Mouse (Mus musculus) c-Kit-positive CD71-positive TER-119-negative erythroid progenitor cells, embryonic 14.5 days (primary cell): ENCODE measurements at regions not wholly inside any gene's neighbourhood (a gene's known extent, or its start where the extent isn't known, plus 50 kb on each side); places are given as distances from the start of the nearest gene placed in this dataset.
"Not testable (repeated sequence)": the region's sequence is repeated elsewhere in the genome, so short reads cannot be mapped to it uniquely, and the experiment has no call there.

Experiments
- DNase-seq: peaks from one replicate; pipeline ENCODE4 v3.0.0-alpha.2; 2013; ENCODE audit warnings: low read depth

DNA sequence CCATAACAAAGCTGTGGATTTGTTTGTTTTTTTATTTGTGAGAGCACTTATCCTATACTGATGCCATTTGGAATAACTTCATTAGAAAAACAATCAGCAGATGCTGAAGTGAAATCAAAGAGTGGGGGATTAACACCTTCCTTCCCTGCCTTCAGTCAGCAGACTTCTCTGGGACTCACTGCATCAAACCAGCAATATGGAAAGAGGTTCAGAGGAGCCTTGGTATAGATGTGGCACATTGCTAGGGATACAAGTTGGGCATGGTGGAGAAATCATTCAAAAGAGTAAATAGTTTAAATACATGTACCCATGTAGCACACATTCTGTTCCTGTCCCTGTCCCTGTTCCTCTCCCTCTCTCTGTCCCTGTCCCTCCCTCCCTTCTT is 364.0 kb upstream of the Rgs18 start:
- no peak for DNase-seq

DNA sequence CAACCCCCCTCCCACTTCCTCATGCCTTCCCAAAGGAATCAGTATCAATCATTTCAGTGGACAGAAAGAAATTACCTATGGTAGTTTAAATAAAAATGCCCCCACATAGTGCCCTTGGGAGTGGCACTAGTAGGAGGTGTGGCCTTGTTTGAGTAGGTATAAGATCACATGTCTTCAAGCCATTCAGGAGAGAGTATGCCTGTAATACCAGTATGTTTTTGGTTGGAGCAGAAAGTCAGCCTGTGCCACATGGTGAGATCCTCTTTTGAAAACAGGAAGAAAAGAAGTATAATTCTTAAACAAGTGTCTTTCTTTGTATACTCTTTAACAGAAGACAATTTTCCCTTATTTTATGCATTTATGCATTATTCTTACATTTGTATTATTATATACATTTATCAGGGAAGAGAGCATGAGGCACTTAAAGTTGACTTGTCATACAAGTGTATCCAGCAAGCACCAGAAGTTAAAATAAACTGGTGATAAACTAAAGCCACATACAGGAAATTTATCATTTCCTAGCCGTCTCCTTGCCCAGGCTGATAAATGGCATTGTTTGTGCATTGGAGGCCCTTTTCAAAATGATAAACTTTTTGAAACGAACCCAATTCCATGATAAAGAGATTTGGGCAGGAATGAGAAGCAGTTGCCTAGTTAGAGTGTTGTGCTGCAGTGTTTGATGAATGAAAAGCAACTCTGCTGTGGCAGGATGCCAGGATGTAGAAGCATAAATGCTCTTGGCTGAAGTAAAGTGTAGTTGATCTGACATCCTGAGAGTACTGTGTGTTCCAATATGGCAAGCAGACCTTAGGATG is 363.4 kb upstream of the Rgs18 start:
- peak; percentile 6 for DNase-seq

DNA sequence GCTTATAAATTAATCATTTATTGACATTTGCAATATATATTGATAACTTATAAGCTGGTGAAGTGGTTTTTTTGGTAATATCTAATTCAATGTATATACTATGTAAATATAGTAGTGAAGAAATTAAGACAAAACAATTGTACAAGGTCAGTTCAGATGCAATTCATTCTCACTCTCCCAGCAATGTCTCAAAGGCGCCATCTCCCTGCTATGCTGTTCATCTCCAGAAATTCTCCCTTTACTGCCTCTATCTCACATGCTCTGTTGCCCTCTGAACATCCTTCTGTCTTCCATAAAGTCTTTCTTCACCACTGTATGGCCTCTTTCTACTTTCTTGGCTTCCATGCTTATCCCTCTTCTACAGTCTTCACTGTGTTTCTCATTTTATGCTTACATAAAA is 355.8 kb upstream of the Rgs18 start:
- no peak for DNase-seq

DNA sequence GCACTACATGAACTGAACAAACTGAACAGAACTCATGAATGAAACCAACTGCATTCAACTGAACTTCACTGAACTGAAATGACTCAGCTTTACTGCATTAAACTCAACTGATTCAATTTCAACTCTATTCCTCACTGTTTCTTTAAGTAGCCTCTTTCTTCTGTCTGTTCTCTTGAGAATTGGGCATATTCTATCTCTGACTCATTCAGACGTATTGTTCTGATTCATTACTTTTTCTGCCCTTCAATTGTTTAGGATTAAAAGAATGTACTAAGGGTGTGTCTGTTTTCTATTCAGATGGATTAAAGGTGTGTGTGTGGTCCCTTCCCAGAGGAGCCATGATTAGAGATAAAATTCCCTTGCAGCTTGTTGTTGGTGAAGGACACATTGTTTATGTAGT is 337.9 kb upstream of the Rgs18 start:
- no peak for DNase-seq

DNA sequence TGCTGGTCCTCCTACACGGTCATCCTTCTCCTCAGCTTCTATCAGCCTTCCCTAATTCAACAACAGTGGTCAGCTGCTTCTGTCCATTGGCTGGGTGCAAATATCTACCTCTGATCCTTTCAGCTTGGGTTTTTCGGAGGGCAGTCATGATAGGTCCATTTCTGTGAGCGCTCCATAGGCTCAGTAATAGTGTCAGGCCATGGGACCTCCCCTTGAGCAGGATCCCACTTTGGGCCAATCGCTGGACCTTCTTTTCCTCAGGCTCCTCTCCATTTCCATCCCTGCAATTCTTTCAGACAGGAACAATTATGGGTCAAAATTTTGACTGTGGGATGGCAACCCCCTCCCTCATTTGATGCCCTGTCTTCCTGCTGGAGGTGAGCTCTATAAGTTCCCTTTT is 331.5 kb upstream of the Rgs18 start:
- not testable (repeated sequence) for DNase-seq

DNA sequence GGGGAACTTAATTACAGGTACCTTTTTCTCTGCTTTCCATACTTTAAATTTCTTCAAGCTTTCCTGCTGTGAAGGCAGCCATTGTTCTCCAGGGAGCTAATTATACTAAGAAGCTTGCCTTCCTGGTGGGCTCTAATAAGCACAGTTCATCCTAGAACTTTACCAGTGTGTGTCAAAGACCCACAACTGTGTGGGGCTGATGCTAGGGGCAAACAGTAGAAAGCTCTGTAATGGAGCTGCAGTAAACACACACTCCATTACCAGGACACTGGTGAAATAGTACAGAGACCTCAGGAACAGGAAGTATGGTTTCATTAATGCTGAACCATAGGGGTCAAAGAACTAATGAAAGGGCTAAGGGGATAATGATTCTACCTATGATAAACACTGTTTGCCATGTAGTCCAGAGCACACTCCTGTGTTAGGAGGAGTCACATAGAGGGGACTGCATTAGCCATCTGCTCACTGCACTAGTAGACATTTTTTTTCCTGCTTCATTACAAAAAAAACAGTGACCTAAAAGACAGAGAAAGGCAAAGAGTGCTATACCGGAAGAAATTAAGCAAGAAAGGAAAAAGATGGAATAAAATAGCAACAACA is 290.1 kb upstream of the Rgs18 start:
- no peak for DNase-seq

DNA sequence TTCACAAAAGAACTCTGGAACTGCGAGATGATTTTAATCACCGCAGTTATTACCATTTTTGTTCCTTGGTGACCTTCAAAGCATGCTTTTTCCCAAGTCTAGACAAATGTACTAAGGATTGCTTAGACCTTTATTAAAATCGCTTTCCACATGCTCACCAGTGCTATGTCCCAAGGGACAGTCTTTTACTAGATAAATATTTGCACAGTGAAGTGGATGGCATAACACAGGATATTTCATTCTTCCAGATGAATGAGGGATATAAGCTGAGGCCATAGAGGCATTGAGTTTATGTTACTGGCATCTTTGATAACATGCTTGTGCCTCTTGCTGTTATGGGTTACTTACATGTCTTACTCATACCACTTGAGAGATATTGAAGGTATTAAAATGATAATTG is 289.1 kb upstream of the Rgs18 start:
- no peak for DNase-seq

DNA sequence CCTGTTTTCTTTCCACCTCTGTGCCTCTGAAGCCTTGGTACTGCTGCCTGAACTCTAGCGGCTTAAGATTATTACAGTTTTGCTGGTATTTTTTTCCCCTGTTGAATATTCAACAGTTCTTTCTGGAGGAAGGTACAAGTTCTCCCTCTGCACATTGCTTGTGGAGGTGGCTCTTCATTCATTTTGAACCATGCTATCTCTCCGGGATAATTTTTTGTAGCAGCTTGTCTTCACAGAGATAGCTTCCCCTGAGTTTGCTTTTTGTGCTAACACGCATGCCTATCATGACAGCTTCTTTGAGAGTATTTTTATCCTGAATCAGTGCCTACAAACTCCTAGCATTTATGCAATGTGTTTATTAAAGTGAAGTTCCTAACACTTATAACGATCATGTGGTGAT is 240.4 kb upstream of the Rgs18 start:
- DNase-seq, result no peak

DNA sequence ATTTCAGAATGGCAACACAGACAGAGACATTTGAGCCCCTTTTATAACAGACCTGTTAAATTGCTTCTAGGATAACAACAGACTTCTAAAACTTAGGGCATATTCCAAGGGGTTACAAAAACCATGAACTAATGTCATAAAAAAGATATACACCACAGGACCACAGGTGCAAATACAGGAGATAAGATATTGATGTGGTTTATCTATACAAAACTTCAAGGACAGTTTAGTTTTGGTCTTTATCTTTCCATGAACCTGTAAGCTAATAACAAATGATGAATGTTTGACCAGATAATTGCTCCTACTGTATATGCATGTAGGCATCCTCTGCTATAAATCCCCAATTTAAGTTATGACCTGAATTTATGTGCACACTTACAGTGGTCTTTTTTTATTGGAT is 235.6 kb upstream of the Rgs18 start:
- no peak for DNase-seq

DNA sequence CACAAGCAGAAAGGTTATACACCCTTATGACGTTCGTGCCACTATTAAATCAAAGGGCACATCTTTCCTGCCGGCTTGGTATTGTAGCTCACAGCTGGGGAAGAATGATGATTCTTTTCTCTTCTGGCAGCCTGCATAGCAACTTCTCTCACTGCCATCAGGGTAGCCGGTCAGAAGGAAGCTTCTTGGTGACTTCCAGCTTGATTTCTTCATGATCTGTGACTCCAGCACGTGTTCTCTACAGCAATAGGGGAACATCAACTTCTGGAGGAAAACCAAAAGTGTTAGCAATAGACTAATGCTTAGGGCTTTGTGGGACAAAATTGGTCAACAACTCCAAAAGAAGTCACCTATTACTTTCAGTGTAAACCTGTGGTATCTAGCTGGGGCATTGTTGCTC is 202.9 kb upstream of the Rgs18 start:
- no peak for DNase-seq

DNA sequence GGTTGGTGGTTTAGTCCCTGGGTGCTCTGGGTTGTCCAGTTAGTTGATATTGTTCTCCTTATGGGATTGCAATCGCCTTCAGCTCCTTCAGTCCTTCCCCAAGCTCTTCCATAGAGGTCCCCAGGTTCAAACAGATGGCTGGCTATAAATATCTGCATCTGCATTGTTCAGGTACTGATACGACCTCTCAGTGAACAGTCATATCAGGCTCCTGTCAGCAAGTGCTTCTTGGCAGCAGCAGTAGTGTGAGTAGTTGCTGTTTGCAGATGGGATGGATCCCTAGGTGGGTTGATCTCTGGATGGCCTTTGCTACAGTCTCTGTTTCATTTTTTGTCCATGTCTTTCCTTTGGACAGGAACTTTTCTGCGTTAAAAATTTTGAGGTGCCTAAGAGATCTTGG is 190.5 kb upstream of the Rgs18 start:
- DNase-seq, result no peak

DNA sequence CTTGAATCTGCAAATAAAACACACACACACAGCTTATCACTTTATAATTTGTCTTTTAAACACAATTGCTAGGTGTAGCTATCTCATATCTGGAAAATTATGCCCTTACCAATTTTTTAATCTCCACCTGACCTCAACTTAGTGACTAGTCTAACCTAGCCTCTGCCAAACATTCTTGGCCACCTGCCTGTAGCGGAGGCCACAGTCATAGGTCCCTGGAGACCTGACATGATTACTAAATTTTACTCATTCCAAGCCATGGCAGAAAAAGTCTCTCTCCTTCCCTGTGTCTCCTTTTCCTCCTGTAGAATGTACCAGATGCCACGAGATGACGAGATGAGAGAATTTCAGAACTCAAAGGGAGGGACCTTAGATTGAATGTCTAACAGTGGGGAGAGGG is 163.8 kb upstream of the Rgs18 start:
- no peak for DNase-seq

DNA sequence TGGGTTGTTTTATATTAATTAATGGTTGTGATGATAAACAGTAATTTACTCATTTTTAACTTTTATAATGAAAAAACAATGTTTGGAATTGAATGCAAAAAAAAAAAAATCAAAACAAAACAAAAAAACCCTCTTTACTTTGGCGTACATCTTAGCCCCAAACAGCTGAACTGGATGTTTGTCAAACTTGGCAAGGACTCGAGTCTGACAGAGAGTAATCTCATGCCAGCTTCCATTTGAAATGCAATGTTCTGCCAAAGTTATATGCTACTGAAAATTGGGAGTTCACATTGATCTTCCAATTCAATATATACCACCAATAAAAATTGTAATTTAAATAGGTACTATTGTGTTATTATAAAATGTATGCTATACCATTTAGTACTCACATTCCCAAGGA is 150.9 kb upstream of the Rgs18 start:
- no peak for DNase-seq

DNA sequence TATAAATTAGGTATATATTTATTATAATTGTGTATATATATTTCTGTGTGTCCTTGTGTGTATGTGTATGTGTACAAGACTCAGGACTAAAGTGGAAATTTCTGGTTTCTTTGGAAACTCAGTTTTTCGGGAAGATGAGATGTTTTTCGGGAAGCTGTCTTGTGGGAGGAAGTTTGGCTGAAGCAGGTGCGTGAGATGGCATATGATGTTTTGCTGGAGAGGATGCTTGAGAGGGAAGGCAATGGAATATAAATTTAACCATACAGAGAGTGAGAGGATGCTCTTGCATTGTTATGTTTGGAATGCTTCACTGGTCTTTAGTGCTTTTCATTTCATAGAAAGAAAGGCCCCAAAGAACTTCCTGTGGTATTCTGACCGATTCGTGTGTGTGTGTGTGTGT is 141.3 kb upstream of the Rgs18 start:
- DNase-seq, result no peak

DNA sequence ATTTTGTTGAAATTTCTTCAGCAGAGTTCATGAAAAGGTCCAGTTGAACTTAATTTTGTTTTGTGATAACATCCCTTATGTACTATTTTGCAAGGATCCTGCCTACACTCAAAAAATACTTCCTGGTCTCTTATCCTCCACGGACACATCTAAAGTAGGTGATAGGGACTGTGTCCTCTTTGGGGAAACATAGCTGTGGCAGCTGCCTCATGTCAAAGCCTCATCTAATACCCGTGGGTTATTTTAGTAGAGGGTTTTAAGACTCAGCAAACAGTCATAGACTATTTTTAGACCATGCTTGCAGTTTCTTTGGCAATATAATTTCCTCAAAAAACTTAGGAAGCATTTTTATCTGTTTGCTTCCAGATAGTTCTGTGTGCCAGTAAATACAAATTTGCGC is 127.8 kb upstream of the Rgs18 start:
- DNase-seq, result no peak

DNA sequence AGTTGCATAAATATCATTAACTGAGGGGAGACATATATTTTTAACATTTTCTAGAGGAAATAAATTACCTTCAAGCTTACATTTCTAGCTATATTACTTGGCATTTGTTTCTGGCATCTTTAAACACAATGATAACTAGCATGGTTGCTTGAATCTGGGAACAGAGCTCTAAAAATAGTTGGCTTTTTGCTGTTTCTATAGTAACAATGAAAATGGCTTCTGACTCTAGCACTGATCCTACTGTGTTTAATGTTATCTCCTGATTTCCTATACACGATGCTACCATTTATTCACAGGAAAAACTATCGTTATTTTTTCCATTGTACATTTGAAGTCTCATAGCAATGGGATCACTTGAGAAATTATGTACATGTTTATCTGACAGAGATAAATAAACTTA is 108.4 kb upstream of the Rgs18 start:
- DNase-seq, result no peak

DNA sequence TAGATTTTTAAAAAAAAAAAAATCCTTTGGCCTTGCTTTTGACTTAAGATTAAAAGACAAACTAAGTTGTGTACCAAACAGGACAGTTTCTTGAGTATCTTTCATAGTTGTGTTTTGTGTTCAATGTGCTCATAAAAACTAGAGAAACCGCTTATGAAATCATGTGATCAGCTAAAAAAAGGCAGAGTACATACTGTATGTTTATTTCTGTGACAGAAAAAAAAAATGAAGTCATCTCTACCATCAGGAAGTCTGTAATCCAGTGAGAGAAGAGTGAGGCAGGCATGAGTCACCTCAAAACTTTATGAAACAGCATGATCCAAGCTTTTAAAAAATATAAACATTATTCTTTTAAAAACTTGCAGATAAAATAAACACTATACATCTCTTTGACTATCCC is 86.9 kb upstream of the Rgs18 start:
- DNase-seq, result no peak
